Comparison of ENCODE assay signal across 7 mouse cellular contexts in genomic region chr3:27182733-27183600, GRCm38 (mm10). TPM values are rescaled to one million over a fixed set of nuclear protein-coding genes. Genes with fewer than 3 reads are reported as not detected.
DNase-seq lines count a peak whose midpoint lies in the region; ATAC-seq lines count a peak whose summit lies in the region.

Gene Nceh1, plus strand, starts transcription at chr3:27182965.

- H3K4me1 ChIP-seq in intestine, embryonic 16.5 days (ENCODE audit: control insufficient read depth, insufficient read depth, low read length): 0 out of 2 replicates have a peak, but pooled peaks cover 3% of the 10 kb centered on the region
- H3K4me1 ChIP-seq in midbrain, embryonic 11.5 days (ENCODE audit: control insufficient read depth, insufficient read depth, low read length): peaks cover 6% of the 10 kb centered on the region; the same call in 1 of the 2 replicates

- H3K9ac ChIP-seq in intestine, embryonic 16.5 days (ENCODE audit: low read depth, low read length): peak within 1 kb of the TSS; percentile 78
- peak within 1 kb of the TSS; percentile 73 for H3K9ac ChIP-seq in midbrain, embryonic 11.5 days (ENCODE audit: low read length)

- peak within 1 kb of the TSS; percentile 68 for H3K4me3 ChIP-seq in intestine, embryonic 16.5 days (ENCODE audit: low read length)
- H3K4me3 ChIP-seq in midbrain, embryonic 11.5 days (ENCODE audit: low read depth, low read length): peak within 1 kb of the TSS; percentile 52

- 0 out of 2 replicates have a peak within 1 kb of the TSS, but pooled peaks have one; percentile 16 for H3K27ac ChIP-seq in intestine, embryonic 16.5 days (ENCODE audit: low read length)
- no peak within 1 kb of the TSS for H3K27ac ChIP-seq in midbrain, embryonic 11.5 days (ENCODE audit: low read depth, low read length)

- under 1% methylated on average over 54 of the region's 54 CpGs for WGBS in intestine, embryonic 16.5 days
- WGBS in midbrain, embryonic 11.5 days: 1% methylated on average over 54 of the region's 54 CpGs

- ATAC-seq in intestine, embryonic 16.5 days: peak; percentile 98
- peak; percentile 100 for ATAC-seq in midbrain, embryonic 11.5 days (ENCODE audit: low FRiP score)

- no peaks in the 10 kb centered on the region for H3K36me3 ChIP-seq in intestine, embryonic 16.5 days (ENCODE audit: control insufficient read depth, insufficient read depth, low read length)
- no peaks in the 10 kb centered on the region for H3K36me3 ChIP-seq in midbrain, embryonic 11.5 days (ENCODE audit: control insufficient read depth, insufficient read depth, low read length)

- H3K4me2 ChIP-seq in intestine, embryonic 16.5 days (ENCODE audit: low read depth, low read length): peak within 1 kb of the TSS; percentile 82
- H3K4me2 ChIP-seq in midbrain, embryonic 11.5 days: peak within 1 kb of the TSS; percentile 96

- peak; percentile 97 for DNase-seq in adrenal gland, adult 2 months
- DNase-seq in embryo, embryonic 11.5 days (ENCODE audit: low read depth, low spot score): peak; percentile 82
- DNase-seq in gastrocnemius, postnatal 4 days (ENCODE audit: low spot score in 2 of 2): peak; percentile 83 to 91
- DNase-seq in left cerebral cortex, postnatal 36 days (ENCODE audit: low spot score in 2 of 2): peak; percentile 94 to 95
- DNase-seq in midbrain, embryonic 11.5 days (ENCODE audit: low spot score, missing footprints): peak; percentile 98
- DNase-seq in skeletal muscle tissue, adult 2 months (ENCODE audit: low read depth, low spot score): peak; percentile 92

- H3K27me3 ChIP-seq in intestine, embryonic 16.5 days (replicated peaks; ENCODE audit: control insufficient read depth, insufficient read depth, low read length): no peaks in the 10 kb centered on the region
- no peaks in the 10 kb centered on the region for H3K27me3 ChIP-seq in midbrain, embryonic 11.5 days (ENCODE audit: control insufficient read depth, insufficient read depth, low read length)

- no peaks in the 10 kb centered on the region for H3K9me3 ChIP-seq in intestine, embryonic 16.5 days (ENCODE audit: control insufficient read depth, low read length)
- no peaks in the 10 kb centered on the region for H3K9me3 ChIP-seq in midbrain, embryonic 11.5 days (ENCODE audit: control insufficient read depth, low read length)

- intact Hi-C loops in left cerebral cortex, postnatal 36 days (cut with DNase I): loop anchor here (1.0 kb wide), 1 partner anchor 54 kb away; no protein-coding TSS in a partner anchor

RNA-seq across cellular contexts. Expression of gene Nceh1, which starts in this region (rescaled TPM):
- 100 to 1,000 TPM; 138 to 247 TPM for total RNA-seq in adrenal gland, adult 2 months (2021)
- polyA plus RNA-seq in adrenal gland, adult 2 months (2012; rRNA removed): 314 and 323 TPM in 2 replicates
- 10 to 100 TPM; 10.1 to 11.0 TPM for total RNA-seq in gastrocnemius, postnatal 4 days (2021)
- polyA plus RNA-seq in intestine, embryonic 16.5 days (2015; fragmentation: Nextera tagmentation; extraction: Ambion mirVana): 9.4 and 10.1 TPM in 2 replicates
- total RNA-seq in left cerebral cortex, postnatal 36 days (2021): 100 to 1,000 TPM; 111 to 126 TPM
- 4.1 and 4.4 TPM in 2 replicates for polyA plus RNA-seq in midbrain, embryonic 11.5 days (2014; fragmentation: Nextera tagmentation; extraction: Ambion mirVana)

Comparison
In these comparisons a context has a peak if more than half of its experiments do, and no peak if none do; other contexts are left out.
1. RNA of gene Nceh1 (total RNA-seq): 138 to 247 TPM in adrenal gland, adult 2 months and 111 to 126 TPM in left cerebral cortex, postnatal 36 days; 10.1 to 11.0 TPM in gastrocnemius, postnatal 4 days; every median in the first group is over 4 times any median in the second.
2. RNA of gene Nceh1 (polyA plus RNA-seq): 314 to 323 TPM in adrenal gland, adult 2 months; 9.4 to 10.1 TPM in intestine, embryonic 16.5 days and 4.1 to 4.4 TPM in midbrain, embryonic 11.5 days; every median in the first group is over 10 times any median in the second.
3. Peak in every context shown above with its lines, with median percentiles within 50 percentile points of each other: DNase-seq.